Mouse (Mus musculus) frontal cortex, postnatal 36 days (tissue): ENCODE results near the gene Nlrp9b.
"Not testable (repeated sequence)": the region's sequence is repeated elsewhere in the genome, so short reads cannot be mapped to it uniquely, and the experiment has no call there.

Experiments used
- DNase-seq, 2 experiments: peaks; one replicate each; pipeline ENCODE4 v3.0.0; 2022; ENCODE audit warnings: low spot score in 2 of 2

Nlrp9b gene

GRCm38 (mm10) chr7:19991165-19991564, at the start of gene Nlrp9b:
Nlrp9b (plus strand) TSS chr7:19991465.
- DNase-seq, result not testable (repeated sequence)

GRCm38 (mm10) chr7:19944709-19945108, 46.6 kb upstream of the Nlrp9b start:
- DNase-seq, result no peak

DNA sequence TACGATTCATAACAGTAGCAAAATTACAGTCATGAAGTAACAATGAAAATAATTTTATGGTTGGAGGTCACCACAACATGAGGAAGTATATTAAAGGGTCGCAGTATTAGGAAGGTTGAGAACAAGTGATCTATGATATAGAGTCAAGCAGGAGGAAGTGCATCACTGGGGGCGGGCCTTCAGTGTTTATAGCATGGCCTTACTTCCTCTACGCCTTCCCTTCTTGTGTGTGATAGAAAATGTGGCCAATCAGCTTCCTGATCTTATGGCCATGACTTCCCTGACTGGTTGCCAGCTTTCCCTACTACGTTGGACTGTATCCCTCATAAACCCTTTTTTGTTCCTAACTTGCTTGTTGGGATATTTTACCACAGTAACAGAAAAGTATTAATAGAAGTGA, 46.1 kb upstream of the Nlrp9b start:
- DNase-seq, result no peak

DNA sequence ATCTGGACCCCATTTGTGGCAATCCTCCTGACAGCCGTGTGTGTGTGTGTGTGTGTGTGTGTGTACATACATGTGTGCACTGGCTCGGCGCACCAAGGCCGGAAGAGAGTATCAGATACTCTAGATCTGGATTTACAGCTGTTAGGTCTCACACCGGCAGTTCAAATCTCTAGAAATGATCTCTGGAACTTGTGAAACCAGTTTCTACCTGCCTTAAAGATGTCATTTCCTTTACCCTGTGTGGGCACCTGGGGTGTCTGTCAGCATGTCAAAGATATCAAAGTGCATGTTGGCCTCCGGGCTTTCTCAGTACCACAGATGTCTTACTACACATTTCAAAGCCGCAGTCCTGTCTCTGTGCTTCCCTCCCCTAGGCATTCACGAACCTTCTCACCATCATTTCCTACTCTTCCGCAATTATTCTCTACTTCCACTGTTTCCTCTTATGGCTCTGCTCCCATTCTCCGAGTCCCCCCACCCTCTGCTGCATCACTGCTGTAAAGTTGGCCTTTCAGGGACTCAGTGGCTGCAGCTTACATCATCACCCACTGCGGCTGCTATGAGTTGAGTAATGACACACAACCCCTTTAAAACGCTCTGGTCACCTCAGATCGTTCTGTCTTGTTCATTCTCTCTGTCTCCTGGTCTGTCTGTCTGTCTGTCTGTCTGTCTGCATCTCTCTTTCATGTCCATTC, 45.3 kb upstream of the Nlrp9b start:
- no peak for DNase-seq

DNA sequence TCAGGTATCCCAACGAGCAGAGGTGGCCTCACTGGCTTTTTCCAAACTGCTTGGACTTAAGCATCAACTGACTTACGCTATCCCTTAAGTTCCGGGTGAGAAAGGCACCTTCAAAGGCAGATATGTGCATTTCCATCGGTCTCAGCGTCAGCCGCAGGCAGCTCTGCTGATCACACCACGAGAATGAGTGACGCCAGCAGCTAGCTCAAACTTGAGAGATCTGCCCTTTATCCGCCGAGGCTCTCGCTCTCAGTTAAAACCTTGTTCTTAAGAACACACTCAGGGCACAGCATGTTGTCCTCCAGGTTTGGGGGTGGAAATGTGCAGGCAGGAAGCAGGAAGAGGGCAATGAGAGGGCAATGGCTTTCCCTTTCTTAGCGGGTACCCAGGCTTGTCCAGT, 42.3 kb upstream of the Nlrp9b start:
- no peak for DNase-seq

GRCm38 (mm10) chr7:19949996-19950395, 41.3 kb upstream of the Nlrp9b start:
- DNase-seq, result no peak

DNA sequence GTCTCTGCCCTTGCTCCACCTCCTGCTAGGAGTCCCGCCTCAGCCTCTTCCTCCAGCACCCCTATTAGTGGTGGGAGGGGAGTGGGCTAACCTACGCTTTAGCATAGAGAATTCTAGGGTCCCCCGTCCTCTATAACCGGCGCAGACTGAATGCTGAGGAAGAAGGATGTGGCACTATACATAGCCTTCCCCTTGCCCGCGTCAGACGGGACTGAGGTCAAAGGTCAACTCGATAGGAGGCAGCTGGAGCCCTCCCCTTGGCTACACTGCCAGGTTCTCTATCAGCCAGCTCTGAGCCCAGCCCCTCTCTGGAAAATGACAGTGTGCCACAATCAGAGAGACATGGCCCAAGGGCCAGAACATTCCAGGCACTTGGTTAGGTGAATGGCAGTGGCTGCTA, 40.7 kb upstream of the Nlrp9b start, which contains the start of gene Igsf23:
Igsf23 (minus strand) TSS at position 168 of the 400 bp plus-strand sequence.
- no peak for DNase-seq

- no peak for DNase-seq
Measured at GRCm38 (mm10) chr7:19952320-19952986, 38.8 kb upstream of the Nlrp9b start.

GRCm38 (mm10) chr7:19953054-19953453, 38.2 kb upstream of the Nlrp9b start:
- no peak for DNase-seq

DNA sequence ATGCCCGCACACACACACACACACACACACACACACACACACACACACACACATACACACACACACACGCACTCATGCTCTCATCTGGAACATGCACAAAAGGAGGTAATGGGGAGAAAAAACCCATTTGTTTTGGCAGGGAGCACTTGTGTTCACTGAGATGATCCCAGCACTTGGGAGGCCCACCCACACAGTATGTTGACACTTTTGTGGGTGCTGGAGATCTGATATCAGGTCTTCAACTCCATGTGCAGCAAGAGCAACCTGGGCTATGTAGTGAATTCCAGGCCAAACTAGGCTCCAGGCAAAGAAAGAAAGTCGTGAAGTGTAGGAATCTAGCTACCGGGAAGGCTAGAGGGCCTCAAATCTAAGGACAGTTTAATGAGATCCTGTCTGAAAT, 35.4 kb upstream of the Nlrp9b start:
- DNase-seq, result no peak

DNA sequence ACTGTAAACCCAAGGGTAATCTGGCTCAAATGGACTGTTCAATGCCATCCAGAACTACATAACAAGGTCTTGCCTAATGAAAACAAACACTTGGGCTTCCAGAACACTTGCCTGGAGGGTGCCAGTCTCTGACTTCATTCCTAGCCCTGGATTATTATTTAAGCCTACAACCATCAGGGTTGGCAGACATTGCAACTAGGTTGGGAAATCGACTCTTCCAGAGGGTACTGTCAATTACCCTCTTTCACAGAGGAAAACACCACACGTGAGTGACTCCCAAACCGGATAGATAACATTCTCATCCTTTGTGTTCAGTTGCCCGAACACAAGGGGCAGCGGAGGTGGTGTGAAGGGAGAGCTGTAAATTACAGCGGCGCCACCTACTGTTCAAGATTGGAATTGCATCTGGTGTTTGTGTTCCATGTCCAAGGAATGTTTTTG, 34.9 kb upstream of the Nlrp9b start:
- peak; percentile 88 to 92 for DNase-seq

DNA sequence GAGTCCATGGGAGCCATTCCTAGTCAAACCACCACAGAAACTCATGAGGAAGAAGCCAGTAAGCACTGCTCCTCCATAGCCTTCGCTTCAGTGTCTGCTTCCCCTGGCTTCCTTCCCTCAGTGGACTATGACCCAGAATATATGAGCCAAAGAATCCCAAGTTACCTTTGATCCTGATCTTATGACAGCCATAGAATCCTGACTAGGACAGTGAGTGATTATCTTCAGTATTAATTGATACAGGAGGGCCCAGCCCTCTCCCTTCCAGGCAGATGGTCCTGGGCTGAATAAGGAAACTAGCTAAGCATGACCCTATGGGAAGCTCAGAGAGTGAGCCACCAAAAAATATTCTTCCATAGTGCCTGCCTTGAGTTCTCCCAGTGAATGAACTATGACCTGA, 28.8 kb upstream of the Nlrp9b start:
- DNase-seq, result no peak

DNA sequence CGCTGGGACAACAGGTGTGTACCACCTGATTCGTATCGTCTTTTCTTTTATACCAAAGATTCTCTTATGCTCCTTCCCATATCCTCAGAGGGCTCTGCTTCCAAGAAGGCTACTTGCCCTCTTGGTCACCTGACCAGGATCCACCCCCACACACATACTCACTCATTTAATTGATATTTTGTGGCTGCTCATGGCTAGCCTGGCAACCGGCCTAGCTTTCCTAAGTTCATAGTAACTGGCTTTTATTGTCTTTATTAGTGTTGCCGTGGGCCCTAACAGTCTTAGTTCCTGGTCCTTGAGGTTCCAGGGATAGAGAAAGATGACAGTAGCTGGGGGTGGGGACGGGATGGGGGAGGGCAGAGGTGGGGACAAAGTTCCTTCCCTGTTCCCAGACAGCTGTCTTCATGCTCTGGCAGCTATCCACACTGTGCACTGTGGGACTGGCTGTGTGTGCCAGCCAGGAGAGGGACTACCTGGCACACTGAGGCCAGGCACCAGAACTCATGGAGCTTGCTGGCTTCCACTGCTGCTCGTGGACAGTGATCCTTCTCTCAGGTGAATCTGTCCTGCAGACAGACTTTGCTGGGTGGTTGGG, 26.2 kb upstream of the Nlrp9b start, which contains the start of gene Ceacam20:
Ceacam20 (plus strand) TSS at position 428 of the 595 bp plus-strand sequence.
- no peak for DNase-seq

DNA sequence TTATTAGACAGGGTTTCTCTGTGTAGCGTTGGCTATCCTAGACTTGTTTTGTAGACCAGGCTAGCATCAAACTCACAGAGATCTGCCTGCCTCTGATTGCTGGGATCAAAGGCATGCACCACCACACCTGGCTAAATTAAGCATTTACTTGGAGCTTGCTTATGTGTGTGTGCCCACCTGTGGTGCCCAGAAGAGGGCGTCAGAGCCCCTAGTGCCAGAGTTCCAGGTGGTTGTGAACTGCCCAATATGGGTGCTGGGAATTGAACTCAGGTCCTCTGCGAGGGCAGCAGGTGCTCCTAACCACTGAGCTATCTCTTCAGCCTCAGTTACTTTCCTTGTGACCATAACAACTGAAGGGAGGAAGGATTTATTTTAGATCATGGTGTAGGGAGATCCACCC, 22.2 kb upstream of the Nlrp9b start:
- DNase-seq, result no peak

DNA sequence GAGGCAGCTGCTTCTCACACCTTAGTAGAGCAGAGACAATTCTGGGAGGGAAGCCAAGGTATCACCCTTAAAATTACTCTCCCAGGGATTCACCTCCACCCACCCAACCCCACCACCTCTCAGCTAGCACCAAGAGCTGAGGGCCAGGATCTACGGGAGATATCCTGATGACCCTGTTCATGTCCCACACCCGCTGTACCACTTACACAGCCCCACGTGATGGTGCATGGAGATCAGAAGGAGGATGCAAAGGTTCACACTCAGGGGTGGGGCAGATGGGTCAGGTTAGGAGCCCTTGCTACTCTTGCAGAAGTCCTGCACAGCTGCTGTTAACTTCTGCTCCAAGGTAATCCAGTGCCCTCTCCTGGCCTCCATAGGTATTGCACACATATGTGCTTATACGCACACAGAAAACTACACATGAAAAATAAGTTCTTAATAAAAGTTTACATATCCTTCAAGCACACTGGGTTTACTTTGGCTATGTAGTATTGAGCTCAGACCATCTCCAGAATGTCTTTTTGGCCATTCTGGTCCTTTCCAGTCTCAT, 21.6 kb upstream of the Nlrp9b start:
- DNase-seq, result no peak

- DNase-seq, result no peak
Measured at GRCm38 (mm10) chr7:19970196-19970595, 21.1 kb upstream of the Nlrp9b start.

- no peak for DNase-seq
Measured at GRCm38 (mm10) chr7:19971516-19971915, 19.7 kb upstream of the Nlrp9b start.

DNA sequence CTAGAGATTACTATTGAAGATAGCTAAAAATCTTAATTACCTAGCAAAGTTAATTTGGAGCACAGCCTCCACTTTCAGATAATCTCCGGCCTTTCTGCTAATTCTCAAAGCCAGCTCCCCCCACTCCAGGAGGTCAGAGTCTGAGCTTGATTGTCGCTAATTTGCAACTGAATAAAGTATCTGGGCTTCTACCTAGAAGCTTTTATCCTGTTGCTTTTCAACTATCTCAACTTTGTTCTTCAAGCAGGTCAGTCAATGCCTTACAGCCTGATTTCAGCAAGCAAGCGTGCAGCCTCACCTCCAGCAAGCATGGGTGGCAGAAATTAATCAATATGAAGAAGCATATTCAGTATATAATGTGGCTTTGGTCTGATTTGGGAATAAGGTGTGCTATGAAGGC, 5.5 kb downstream of the Nlrp9b start:
- not testable (repeated sequence) for DNase-seq

DNA sequence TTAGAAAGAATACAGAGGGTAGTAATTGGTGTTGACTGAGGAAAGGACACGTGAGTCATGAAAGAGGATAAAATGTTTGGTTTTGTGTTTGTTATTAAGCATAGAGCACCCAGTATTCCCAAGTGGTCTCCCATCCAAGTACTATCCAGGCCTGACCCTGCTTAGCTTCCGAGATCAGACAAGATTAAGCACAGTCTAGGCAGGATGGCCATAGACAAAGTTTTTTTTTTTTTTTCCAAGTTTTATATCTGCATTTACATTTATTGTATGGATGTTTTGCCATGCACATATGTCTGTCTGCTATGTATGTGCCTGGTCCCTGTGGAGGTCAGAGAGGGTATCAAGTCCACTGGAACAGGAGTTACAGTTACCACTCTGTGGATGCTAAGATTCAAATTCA, 18.7 kb downstream of the Nlrp9b start:
- no peak for DNase-seq

DNA sequence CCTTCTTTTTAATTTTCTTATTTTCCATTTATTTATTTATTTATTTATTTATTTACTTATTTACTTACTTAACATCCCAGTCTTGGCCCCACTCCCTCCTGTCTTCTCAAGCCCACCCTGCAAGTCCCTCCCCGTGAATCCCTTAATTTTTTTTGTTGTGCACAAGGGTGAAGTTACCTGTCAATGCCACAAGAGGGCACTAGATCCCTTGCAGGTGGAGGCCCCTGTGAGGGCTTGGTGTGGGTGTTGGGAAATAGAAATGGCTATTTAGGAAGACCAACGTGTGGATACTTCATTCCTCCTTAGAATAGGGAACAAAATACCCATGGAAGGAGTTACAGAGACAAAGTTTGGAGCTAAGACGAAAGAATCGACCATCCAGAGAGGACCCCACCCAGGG, 72.8 kb downstream of the Nlrp9b start:
- DNase-seq, result not testable (repeated sequence)

- DNase-seq, result not testable (repeated sequence)
Measured at GRCm38 (mm10) chr7:20078118-20078517, 86.9 kb downstream of the Nlrp9b start.

GRCm38 (mm10) chr7:20099380-20099779, 108.1 kb downstream of the Nlrp9b start, which contains the start of gene Vmn1r91:
Vmn1r91 (plus strand) TSS chr7:20099680.
- not testable (repeated sequence) for DNase-seq
